ENCODE assay signal across 14 mouse cellular contexts in the genomic region with DNA sequence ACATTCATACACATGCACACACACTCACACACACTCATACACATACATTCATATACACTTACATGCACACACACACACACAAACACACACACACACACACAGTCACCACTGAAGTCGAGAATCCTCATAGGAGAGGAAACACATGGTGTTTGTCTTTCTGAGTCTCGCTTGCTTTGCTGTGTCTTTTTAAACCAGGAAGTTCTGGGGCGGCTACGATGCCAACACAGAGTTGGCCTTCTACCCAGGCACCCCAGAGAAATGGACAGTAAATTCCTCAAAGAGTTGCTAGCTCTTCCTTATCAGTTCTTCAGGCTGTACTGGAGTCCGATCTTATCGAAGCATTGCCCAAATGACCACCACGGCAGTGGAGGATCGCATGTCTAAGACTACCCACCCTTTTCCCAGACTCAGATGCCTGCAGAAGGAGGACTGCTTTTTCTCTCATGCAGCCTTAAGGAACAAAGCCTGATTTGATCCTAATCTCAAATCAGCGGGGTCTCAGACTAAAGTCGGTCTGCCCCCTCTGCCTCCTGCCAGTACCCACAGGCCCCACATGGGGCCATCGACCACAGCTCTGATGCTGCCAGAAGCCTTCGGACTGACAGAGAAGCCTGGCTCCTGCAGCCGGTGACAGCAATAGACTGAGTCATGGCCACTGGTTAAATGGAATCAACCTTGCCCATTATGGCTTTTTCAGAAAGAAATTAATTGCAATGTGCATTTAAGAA. TPM values are rescaled to one million over a fixed set of nuclear protein-coding genes. Genes with fewer than 3 reads are reported as not detected.
DNase-seq lines count a peak whose midpoint lies in the region; ATAC-seq and TF ChIP-seq lines count a peak whose summit lies in the region.
"Had no signal": no experiment of that assay in that cellular context is flagged by ENCODE, and none has a peak within 500 bp of the region (broad histone marks: within the 10 kb centered on the region; RNA-seq: fewer than 3 reads in every experiment).

No protein-coding gene starts in this region.

- DNase-seq in heart, embryonic 10.5 days (ENCODE audit: low spot score): no peak
- no peak for DNase-seq in heart, adult 8-10 months (ENCODE audit: low spot score)
- DNase-seq in G1E (ENCODE audit: low spot score): no peak
- DNase-seq in hindbrain, embryonic 11.5 days (ENCODE audit: low spot score): peak; percentile 28
- no peak for DNase-seq in gastrocnemius, postnatal 36 days
- DNase-seq in kidney, postnatal 25 days: no peak
- DNase-seq in right cerebral cortex, postnatal 14 days: no peak
- DNase-seq: cerebellum, adult 9-10 months; kidney, postnatal 4 days; spleen, adult 18-20 months had no signal

- H3K9ac ChIP-seq in hindbrain, embryonic 11.5 days (ENCODE audit: low read depth, low read length): no peak overlapping the region
- H3K9ac ChIP-seq in midbrain, embryonic 15.5 days: no peak overlapping the region
- H3K9ac ChIP-seq: liver, embryonic 15.5 days had no signal

- no peaks in the 10 kb centered on the region for H3K9me3 ChIP-seq in heart, embryonic 10.5 days
- no peaks in the 10 kb centered on the region for H3K9me3 ChIP-seq in G1E (replicated peaks)
- H3K9me3 ChIP-seq in hindbrain, embryonic 11.5 days (ENCODE audit: control insufficient read depth, low read length): no peaks in the 10 kb centered on the region
- H3K9me3 ChIP-seq in midbrain, embryonic 15.5 days: no peaks in the 10 kb centered on the region
- H3K9me3 ChIP-seq: liver, embryonic 15.5 days; megakaryocyte, embryonic 14.5 days had no signal

- H3K27me3 ChIP-seq in heart, embryonic 10.5 days (ENCODE audit: insufficient read depth, poor library complexity, severe bottlenecking): no peaks in the 10 kb centered on the region
- peaks cover 8% of the 10 kb centered on the region for H3K27me3 ChIP-seq in G1E (ENCODE audit: insufficient read depth, low read length)
- H3K27me3 ChIP-seq in hindbrain, embryonic 11.5 days (ENCODE audit: control insufficient read depth, insufficient read depth, low read length): no peaks in the 10 kb centered on the region
- no peaks in the 10 kb centered on the region for H3K27me3 ChIP-seq in midbrain, embryonic 15.5 days (replicated peaks)
- H3K27me3 ChIP-seq: CH12.LX; liver, embryonic 15.5 days had no signal

- H3K4me3 ChIP-seq in heart, embryonic 10.5 days: 0 out of 2 replicates have a peak overlapping the region, but pooled peaks have one; percentile 1
- H3K4me3 ChIP-seq in G1E (ENCODE audit: low read depth, low read length): no peak overlapping the region; the same call in 1 of the 2 replicates
- no peak overlapping the region for H3K4me3 ChIP-seq in hindbrain, embryonic 11.5 days (ENCODE audit: low read depth, low read length)
- no peak overlapping the region for H3K4me3 ChIP-seq in midbrain, embryonic 15.5 days
- H3K4me3 ChIP-seq: liver, embryonic 15.5 days; megakaryocyte, embryonic 14.5 days had no signal

- WGBS in heart, embryonic 10.5 days: 23% methylated on average over 13 of the region's 13 CpGs
- 52% methylated on average over 13 of the region's 13 CpGs for WGBS in hindbrain, embryonic 11.5 days
- WGBS in midbrain, embryonic 15.5 days: 34% methylated on average over 13 of the region's 13 CpGs

- H3K36me3 ChIP-seq in heart, embryonic 10.5 days: no peaks in the 10 kb centered on the region
- H3K36me3 ChIP-seq in G1E (replicated peaks): no peaks in the 10 kb centered on the region
- H3K36me3 ChIP-seq in hindbrain, embryonic 11.5 days (ENCODE audit: control insufficient read depth, insufficient read depth, low read length): no peaks in the 10 kb centered on the region
- H3K36me3 ChIP-seq in midbrain, embryonic 15.5 days (replicated peaks): no peaks in the 10 kb centered on the region
- H3K36me3 ChIP-seq: liver, embryonic 15.5 days had no signal

- no peak overlapping the region for H3K4me2 ChIP-seq in hindbrain, embryonic 11.5 days (replicated peaks; ENCODE audit: low read depth, low read length)
- no peak overlapping the region for H3K4me2 ChIP-seq in midbrain, embryonic 15.5 days
- H3K4me2 ChIP-seq: liver, embryonic 15.5 days had no signal

- ATAC-seq in G1E (ENCODE audit: extremely low read depth, insufficient number of reproducible peaks, low FRiP score, poor library complexity, severe bottlenecking): peak; percentile 51
- peak; percentile 40; the same call in 1 of the 2 replicates for ATAC-seq in hindbrain, embryonic 11.5 days (ENCODE audit: low FRiP score)
- 0 out of 2 replicates have a peak, but pooled peaks have one; percentile 25 for ATAC-seq in midbrain, embryonic 15.5 days (replicated peaks)

- no peak overlapping the region; the same call in 1 of the 2 replicates for H3K27ac ChIP-seq in heart, embryonic 10.5 days
- H3K27ac ChIP-seq in hindbrain, embryonic 11.5 days (ENCODE audit: low read depth, low read length): no peak overlapping the region
- no peak overlapping the region for H3K27ac ChIP-seq in midbrain, embryonic 15.5 days
- H3K27ac ChIP-seq: liver, embryonic 15.5 days had no signal

- no peak for TF ChIP-seq CTCF in G1E (IDR thresholded peaks at IDR 0.05; ENCODE audit: low read depth, low read length)

- intact Hi-C loops in gastrocnemius, postnatal 36 days (cut with DNase I): no loop called here

- peaks cover 34% of the 10 kb centered on the region for H3K4me1 ChIP-seq in heart, embryonic 10.5 days
- peaks cover 26% of the 10 kb centered on the region for H3K4me1 ChIP-seq in G1E (ENCODE audit: insufficient read depth, low read depth, low read length)
- 0 out of 2 replicates have a peak, but pooled peaks cover 3% of the 10 kb centered on the region for H3K4me1 ChIP-seq in hindbrain, embryonic 11.5 days (replicated peaks; ENCODE audit: control insufficient read depth, insufficient read depth, low read length)
- H3K4me1 ChIP-seq in midbrain, embryonic 15.5 days: peaks cover 18% of the 10 kb centered on the region
- H3K4me1 ChIP-seq: liver, embryonic 15.5 days had no signal

RNA-seq across cellular contexts. Expression of a gene that starts 11.9 kb away (rescaled TPM):
- 0.06 TPM in 1 of 2 replicates, not detected in the other for polyA plus RNA-seq in heart, embryonic 10.5 days (2016; fragmentation: Nextera tagmentation; extraction: Ambion mirVana)
- under 1 TPM in 1 of 4 experiments, not detected in 3; 0.24 TPM for total RNA-seq in heart, adult 8-10 months (2022)
- total RNA-seq in G1E (2014; fragmentation: Nextera tagmentation): not detected in 2 replicates
- total RNA-seq in G1E (2017): 0.16 TPM in 1 of 2 replicates, not detected in the other
- polyA plus RNA-seq in G1E (2012): not detected in 2 replicates
- 0.08 TPM in 1 of 2 replicates, not detected in the other for polyA plus RNA-seq in hindbrain, embryonic 11.5 days (2014; fragmentation: Nextera tagmentation; extraction: Ambion mirVana)
- polyA plus RNA-seq in midbrain, embryonic 15.5 days (2015; fragmentation: Nextera tagmentation; extraction: Ambion mirVana): 0.17 and 0.38 TPM in 2 replicates
- total RNA-seq in gastrocnemius, postnatal 36 days (2021): not detected

RNA-seq across cellular contexts. Expression of a gene that starts 35.9 kb away (rescaled TPM):
- polyA plus RNA-seq in heart, embryonic 10.5 days (2016; fragmentation: Nextera tagmentation; extraction: Ambion mirVana): 100 and 105 TPM in 2 replicates
- 10 to 100 TPM; 32.7 to 38.9 (median 36.0) TPM for total RNA-seq in heart, adult 8-10 months (2022)
- total RNA-seq in G1E (2014; fragmentation: Nextera tagmentation) (55.3 and 76.0 TPM in 2 replicates), G1E (2017) (79.6 and 80.6 TPM in 2 replicates)
- polyA plus RNA-seq in G1E (2012): 53.2 and 79.0 TPM in 2 replicates
- 137 and 139 TPM in 2 replicates for polyA plus RNA-seq in hindbrain, embryonic 11.5 days (2014; fragmentation: Nextera tagmentation; extraction: Ambion mirVana)
- polyA plus RNA-seq in midbrain, embryonic 15.5 days (2015; fragmentation: Nextera tagmentation; extraction: Ambion mirVana): 213 and 222 TPM in 2 replicates
- total RNA-seq in gastrocnemius, postnatal 36 days (2021): 10 to 100 TPM; 26.9 to 27.2 TPM
